Mouse (Mus musculus) heart, postnatal 36 days (tissue): ENCODE results near the gene Neurl1a. TPM values are rescaled to one million over a fixed set of nuclear protein-coding genes. Genes with fewer than 3 reads are reported as not detected.

Source experiments
- DNase-seq, 2 experiments: peaks; one replicate each; pipeline ENCODE4 v3.0.0; 2021 to 2022
- intact Hi-C: fragments of 180-260 bp; cut with DNase I; formaldehyde crosslinking; loops from one replicate; pipeline ENCODE4 v1.15.1; 2025
- total RNA-seq, 2 experiments: library from RNA; stranded (reverse); gene quantifications; 2 replicates each; pipeline ENCODE4 v1.2.3; 2021

Gene Neurl1a
- total RNA-seq, 2 experiments from 2014 or later, result 0.92 to 1.2 TPM

- intact Hi-C loops, result no loop called here
These were observed 31.8 kb downstream of the Neurl1a start for GRCm38 (mm10) chr19:47210432-47210831.

GRCm38 (mm10) chr19:47211609-47212312, 33.1 kb downstream of the Neurl1a start:
- DNase-seq, result no peak
- intact Hi-C loops, result no loop called here

More at GRCm38 (mm10) chr19:47210432-47210831, 31.8 kb downstream of the Neurl1a start:
- no peak for DNase-seq

- intact Hi-C loops, result no loop called here
- DNase-seq, result no peak
These were observed 33.8 kb downstream of the Neurl1a start for GRCm38 (mm10) chr19:47212401-47212800.

- DNase-seq, result no peak
- intact Hi-C loops, result no loop called here
These were observed 34.9 kb downstream of the Neurl1a start for GRCm38 (mm10) chr19:47213470-47213869.

GRCm38 (mm10) chr19:47216766-47217165, 38.1 kb downstream of the Neurl1a start:
- intact Hi-C loops, result no loop called here
- DNase-seq, result no peak

- intact Hi-C loops, result no loop called here
These were observed 41.0 kb downstream of the Neurl1a start for GRCm38 (mm10) chr19:47219622-47220021.

GRCm38 (mm10) chr19:47220232-47220631, 41.6 kb downstream of the Neurl1a start:
- intact Hi-C loops, result no loop called here

More at GRCm38 (mm10) chr19:47219622-47220021, 41.0 kb downstream of the Neurl1a start:
- DNase-seq, result no peak

GRCm38 (mm10) chr19:47221006-47221405, 42.4 kb downstream of the Neurl1a start:
- no peak for DNase-seq
- intact Hi-C loops, result no loop called here

More at GRCm38 (mm10) chr19:47220232-47220631, 41.6 kb downstream of the Neurl1a start:
- DNase-seq, result no peak

GRCm38 (mm10) chr19:47221500-47222153, 43.0 kb downstream of the Neurl1a start:
- intact Hi-C loops, result no loop called here
- no peak for DNase-seq

- no peak for DNase-seq
These were observed 43.7 kb downstream of the Neurl1a start for GRCm38 (mm10) chr19:47222154-47222840.

GRCm38 (mm10) chr19:47222841-47223557, 44.4 kb downstream of the Neurl1a start:
- intact Hi-C loops, result no loop called here
- no peak for DNase-seq

More at GRCm38 (mm10) chr19:47222154-47222840, 43.7 kb downstream of the Neurl1a start:
- intact Hi-C loops, result no loop called here

GRCm38 (mm10) chr19:47224743-47225142, 46.1 kb downstream of the Neurl1a start:
- intact Hi-C loops, result no loop called here
- peak in 1 of 2 experiments; percentile 26 for DNase-seq

- DNase-seq, result no peak
- intact Hi-C loops, result no loop called here
These were observed 47.2 kb downstream of the Neurl1a start for GRCm38 (mm10) chr19:47225791-47226190.

GRCm38 (mm10) chr19:47228725-47229252, 50.2 kb downstream of the Neurl1a start:
- DNase-seq, result peak; percentile 49 to 56
- intact Hi-C loops, result no loop called here

- DNase-seq, result no peak
- intact Hi-C loops, result no loop called here
These were observed 50.8 kb downstream of the Neurl1a start for GRCm38 (mm10) chr19:47229461-47229860.

- DNase-seq, result no peak
- intact Hi-C loops, result no loop called here
These were observed 51.5 kb downstream of the Neurl1a start for GRCm38 (mm10) chr19:47230082-47230481.

GRCm38 (mm10) chr19:47230682-47231081, 52.1 kb downstream of the Neurl1a start:
- no peak for DNase-seq
- intact Hi-C loops, result no loop called here

- intact Hi-C loops, result no loop called here
- no peak for DNase-seq
These were observed 52.8 kb downstream of the Neurl1a start for GRCm38 (mm10) chr19:47231389-47231788.

- DNase-seq, result no peak
- intact Hi-C loops, result no loop called here
These were observed 53.7 kb downstream of the Neurl1a start for GRCm38 (mm10) chr19:47232077-47232865.

- no peak for DNase-seq
- intact Hi-C loops, result no loop called here
These were observed 54.5 kb downstream of the Neurl1a start for GRCm38 (mm10) chr19:47233087-47233486.
